Mouse (Mus musculus) heart, embryonic 12.5 days (tissue): ENCODE data around the gene Rabgef1. TPM values are rescaled to one million over a fixed set of nuclear protein-coding genes. Genes with fewer than 3 reads are reported as not detected.

Source experiments
- ATAC-seq: fragments of 200-750 bp; cut with Nextera tagmentation; 2 replicates; pipeline ENCODE4 v1.8.0; 2017; ENCODE audit warnings: moderate TSS enrichment, moderate library complexity; ENCODE audit not compliant: insufficient number of reproducible peaks, low FRiP score
- H3K27ac ChIP-seq: fragments of 300-500 bp; sonication (generic); 2 replicates; pipeline ENCODE4 v1.5.1; 2016; ENCODE audit warnings: mild to moderate bottlenecking, moderate library complexity; ENCODE audit not compliant: poor library complexity, severe bottlenecking
- H3K27me3 ChIP-seq: fragments of 300-500 bp; sonication (generic); replicated peaks from 2 replicates; pipeline ENCODE4 v1.6.1; 2016; ENCODE audit warnings: mild to moderate bottlenecking, moderate library complexity
- H3K36me3 ChIP-seq: fragments of 300-500 bp; sonication (generic); 2 replicates; pipeline ENCODE4 v1.6.1; 2016; ENCODE audit warnings: mild to moderate bottlenecking, moderate library complexity
- H3K4me1 ChIP-seq: fragments of 300-500 bp; sonication (generic); replicated peaks from 2 replicates; pipeline ENCODE4 v1.6.1; 2016; ENCODE audit warnings: mild to moderate bottlenecking
- H3K4me2 ChIP-seq: fragments of 300-500 bp; sonication (generic); 2 replicates; pipeline ENCODE4 v1.6.1; 2016; ENCODE audit warnings: mild to moderate bottlenecking, moderate library complexity
- H3K4me3 ChIP-seq: fragments of 300-500 bp; sonication (generic); 2 replicates; pipeline ENCODE4 v1.5.1; 2016; ENCODE audit warnings: mild to moderate bottlenecking
- H3K9ac ChIP-seq: fragments of 300-500 bp; sonication (generic); 2 replicates; pipeline ENCODE4 v1.6.1; 2016; ENCODE audit warnings: mild to moderate bottlenecking, moderate library complexity
- H3K9me3 ChIP-seq: fragments of 300-500 bp; sonication (generic); replicated peaks from 2 replicates; pipeline ENCODE4 v1.6.1; 2016; ENCODE audit warnings: mild to moderate bottlenecking, moderate library complexity
- WGBS: fragments of 180-500 bp; shearing (Covaris S2); methylation state at CpG from one replicate; pipeline ENCODE4 v1.1.7; 2016; 5-methylcytosine and 5-hydroxymethylcytosine counted together
- polyA plus RNA-seq: library from polyadenylated mRNA; unstranded; fragments of >200 nt; fragmentation: Nextera tagmentation; extraction: Ambion mirVana; gene quantifications from 2 replicates; pipeline ENCODE4 v1.2.1, GENCODE M21; 2016

Gene Rabgef1
- polyA plus RNA-seq, 1 experiment from 2014 or later, result 27.7 TPM

DNA sequence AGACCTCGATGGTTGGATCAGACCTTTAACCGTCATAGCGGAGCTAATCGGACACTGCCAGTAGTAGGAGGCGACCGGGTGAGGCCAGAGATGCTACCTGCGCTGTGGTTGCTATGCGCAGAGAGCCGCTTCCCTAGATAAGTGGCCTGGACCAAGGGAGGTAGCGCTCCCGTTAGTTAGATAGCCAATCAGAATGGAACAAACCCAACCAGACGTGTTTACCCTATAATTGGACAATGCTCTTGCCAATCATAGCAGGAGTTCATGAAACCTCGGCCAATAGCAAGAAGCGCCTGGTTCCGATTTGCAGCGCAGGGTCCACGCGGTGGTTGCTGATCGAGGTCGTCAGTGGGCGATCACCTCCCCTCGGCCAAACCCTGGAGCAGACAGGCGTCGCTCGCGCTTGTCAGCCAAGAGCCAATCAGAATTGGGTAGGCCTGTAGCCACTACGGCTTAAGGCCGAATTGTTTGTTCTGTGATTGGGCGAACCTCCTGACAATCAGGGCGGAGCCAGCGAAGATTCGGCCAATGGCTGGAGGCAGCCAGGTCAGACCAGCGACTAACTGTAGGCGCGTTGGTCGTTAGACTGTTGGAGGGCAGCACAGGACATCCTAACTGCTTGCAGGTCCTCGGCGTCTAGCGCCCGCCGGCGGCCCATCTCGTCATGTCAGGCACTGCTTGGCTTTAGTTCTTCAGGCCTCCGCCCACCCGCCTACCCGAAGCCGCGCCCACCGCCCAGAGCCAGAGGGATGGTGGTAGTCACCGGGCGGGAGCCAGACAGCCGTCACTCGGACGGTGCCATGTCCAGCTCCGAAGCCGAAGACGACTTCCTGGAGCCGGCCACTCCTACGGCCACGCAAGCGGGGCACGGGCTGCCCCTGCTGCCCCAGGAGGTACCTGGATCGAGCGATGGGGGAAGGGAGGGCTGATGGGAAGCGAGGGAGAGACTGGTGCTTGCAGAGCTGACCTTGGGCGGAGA is 27.0 kb upstream of the Rabgef1 start, which contains the start of gene Kctd7:
TSS of gene Kctd7 (plus strand) at position 528 of the 979 bp plus-strand sequence.
- WGBS, result under 1% methylated on average over 66 of the region's 66 CpGs
- peak within 1 kb of the TSS; percentile 82 for H3K9ac ChIP-seq
- peaks cover 18% of the 10 kb centered on the region for H3K4me1 ChIP-seq
- H3K4me2 ChIP-seq, result peak within 1 kb of the TSS; percentile 91
- 0 out of 2 replicates have a peak, but pooled peaks cover 8% of the 10 kb centered on the region for H3K27me3 ChIP-seq
- no peaks in the 10 kb centered on the region for H3K9me3 ChIP-seq
- H3K4me3 ChIP-seq, result peak within 1 kb of the TSS; percentile 64
- ATAC-seq, result peak; percentile 98
- H3K36me3 ChIP-seq, result peaks cover 10% of the 10 kb centered on the region
- peak within 1 kb of the TSS; percentile 29 for H3K27ac ChIP-seq

DNA sequence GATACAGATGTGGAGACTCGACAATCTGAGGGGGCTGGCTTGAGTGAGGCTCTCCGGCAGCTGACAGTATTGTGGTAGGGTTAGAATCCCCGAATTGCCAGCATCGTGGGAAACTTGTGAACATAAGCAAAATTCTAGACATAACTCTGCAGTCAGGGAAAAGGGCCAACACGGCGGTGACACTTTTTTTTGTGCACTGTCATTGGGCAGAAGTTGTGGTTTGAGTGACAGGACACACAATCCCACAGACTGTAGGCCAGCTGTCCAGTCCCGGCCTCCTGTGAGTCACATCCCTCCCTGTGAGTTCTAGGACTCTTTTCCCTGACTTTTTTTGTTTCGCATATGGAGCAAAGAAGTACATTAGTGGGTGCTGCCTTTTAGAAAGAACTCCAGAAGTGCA is 25.6 kb upstream of the Rabgef1 start:
- WGBS, result 81% methylated on average over 8 of the region's 8 CpGs
- Histone ChIP-seq H3K27ac (no peak overlapping the region), H3K36me3 (peaks cover 10% of the 10 kb centered on the region), H3K9me3 (no peaks in the 10 kb centered on the region), H3K4me1 (peaks cover 18% of the 10 kb centered on the region), H3K4me2 (no peak overlapping the region; the same call in 1 of the 2 replicates), H3K4me3 (no peak overlapping the region), H3K9ac (no peak overlapping the region), H3K27me3 (0 out of 2 replicates have a peak, but pooled peaks cover 8% of the 10 kb centered on the region)
- ATAC-seq, result no peak

DNA sequence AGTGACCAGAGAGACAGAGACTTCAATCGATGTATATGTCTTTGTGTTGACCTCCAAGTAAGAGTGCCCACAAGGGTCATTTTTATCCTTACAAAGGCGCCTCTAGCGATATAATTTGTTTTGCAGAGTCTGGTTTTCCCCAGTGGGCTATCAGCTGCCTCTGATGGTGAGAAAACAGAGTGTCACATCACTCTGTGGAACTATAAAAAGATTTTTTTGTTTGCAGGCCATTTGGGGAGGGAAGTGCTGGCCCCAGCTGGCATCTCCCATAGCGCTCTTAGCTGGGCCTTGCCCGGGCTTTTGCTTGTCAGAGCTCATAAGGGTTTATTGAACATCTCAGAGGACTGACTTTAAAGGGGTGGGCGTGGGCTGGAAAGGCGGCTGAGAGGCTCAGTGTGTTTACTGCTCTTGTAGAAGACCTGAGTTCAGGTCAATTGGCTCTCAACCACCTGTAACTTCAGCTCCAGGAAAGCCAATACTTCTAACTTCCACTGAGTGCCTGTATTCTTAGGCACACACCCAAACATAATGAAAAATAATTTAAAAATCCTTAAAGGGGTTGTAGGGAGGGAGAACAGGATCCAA is 21.8 kb upstream of the Rabgef1 start:
- H3K9me3 ChIP-seq, result no peaks in the 10 kb centered on the region
- H3K4me3 ChIP-seq, result no peak overlapping the region
- no peak overlapping the region for H3K9ac ChIP-seq
- WGBS, result 79% methylated on average over 7 of the region's 7 CpGs
- peaks cover 13% of the 10 kb centered on the region for H3K4me1 ChIP-seq
- peaks cover 24% of the 10 kb centered on the region for H3K27me3 ChIP-seq
- no peak for ATAC-seq
- no peak overlapping the region for H3K4me2 ChIP-seq
- peaks cover 32% of the 10 kb centered on the region for H3K36me3 ChIP-seq
- no peak overlapping the region for H3K27ac ChIP-seq

DNA sequence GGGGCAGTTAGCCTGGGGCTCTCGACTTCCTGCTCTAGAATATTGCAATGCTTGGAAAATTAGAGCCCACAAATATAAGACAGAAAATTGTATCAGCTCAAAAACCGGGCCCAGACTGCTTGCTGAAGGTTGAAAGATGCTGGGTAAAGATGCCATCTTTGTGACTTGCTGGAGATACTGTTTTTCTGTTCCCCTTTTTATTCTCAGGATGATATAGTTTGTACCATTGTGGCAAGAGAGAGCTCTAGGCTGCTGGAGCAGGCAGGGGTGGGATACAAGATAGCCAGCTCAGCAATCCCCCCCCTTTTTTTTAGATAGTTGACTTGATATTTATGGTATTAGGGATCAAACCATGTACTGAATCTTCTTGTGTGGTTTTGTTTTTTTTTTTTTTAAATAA is 17.3 kb upstream of the Rabgef1 start:
- no peaks in the 10 kb centered on the region for H3K9me3 ChIP-seq

DNA sequence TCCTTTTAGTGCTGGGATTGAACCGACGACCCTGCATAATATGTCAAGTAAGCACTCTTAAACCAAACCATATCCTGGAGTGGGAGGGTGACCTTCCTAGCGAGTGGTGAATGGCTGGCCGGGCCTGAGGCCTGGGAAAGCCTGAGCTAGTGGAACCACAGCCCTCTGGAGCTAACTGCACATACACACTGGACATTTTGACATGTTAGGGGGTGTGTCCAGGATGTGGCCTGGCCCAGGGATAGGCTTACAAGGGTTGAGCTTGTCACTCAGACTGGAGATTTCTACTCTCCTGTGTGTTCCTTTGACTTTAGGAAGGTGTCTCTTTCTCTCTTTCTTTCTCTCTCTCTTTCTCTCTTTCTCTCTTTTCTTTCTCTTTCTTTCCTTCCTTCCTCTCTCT is 13.1 kb upstream of the Rabgef1 start:
- Histone ChIP-seq H3K9ac (no peak overlapping the region), H3K27ac (no peak overlapping the region), H3K4me3 (no peak overlapping the region), H3K4me2 (no peak overlapping the region), H3K4me1 (peaks cover 13% of the 10 kb centered on the region), H3K9me3 (no peaks in the 10 kb centered on the region), H3K27me3 (peaks cover 2% of the 10 kb centered on the region; the same call in 1 of the 2 replicates), H3K36me3 (0 out of 2 replicates have a peak, but pooled peaks cover under 1% of the 10 kb centered on the region)
- no peak for ATAC-seq
- 77% methylated on average over 4 of the region's 4 CpGs for WGBS

More for the DNA sequence above, 17.3 kb upstream of the Rabgef1 start:
- ATAC-seq, result no peak
- H3K4me1 ChIP-seq, result peaks cover 13% of the 10 kb centered on the region
- H3K4me3 ChIP-seq, result no peak overlapping the region
- WGBS, result 79% methylated on average over 2 of the region's 2 CpGs
- H3K9ac ChIP-seq, result no peak overlapping the region
- peaks cover 21% of the 10 kb centered on the region for H3K36me3 ChIP-seq
- no peak overlapping the region for H3K27ac ChIP-seq
- no peak overlapping the region for H3K4me2 ChIP-seq
- H3K27me3 ChIP-seq, result peaks cover 21% of the 10 kb centered on the region

DNA sequence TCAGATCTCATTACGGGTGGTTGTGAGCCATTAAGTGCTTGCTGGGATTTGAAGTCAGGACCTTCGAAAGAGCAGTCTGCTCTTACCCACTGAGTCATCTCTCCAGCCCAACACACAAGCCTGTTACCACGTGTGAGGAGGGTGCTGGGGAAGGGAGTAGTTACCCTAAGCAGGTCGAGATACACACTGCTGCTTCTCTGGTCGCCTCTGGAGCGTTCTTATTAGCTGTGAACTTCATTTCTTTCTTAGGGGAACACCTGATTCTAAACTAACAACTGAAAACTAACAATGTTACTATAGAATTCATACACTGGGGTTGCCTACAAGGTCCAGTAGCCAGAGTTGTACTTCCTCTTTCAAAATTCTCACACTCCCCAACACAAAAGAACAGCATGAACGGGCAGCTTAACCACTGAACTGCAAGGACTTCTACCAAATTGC is 11.8 kb upstream of the Rabgef1 start:
- Histone ChIP-seq H3K27ac (no peak overlapping the region), H3K9ac (no peak overlapping the region), H3K27me3 (peaks cover 2% of the 10 kb centered on the region; the same call in 1 of the 2 replicates), H3K4me2 (no peak overlapping the region), H3K36me3 (no peaks in the 10 kb centered on the region), H3K4me3 (no peak overlapping the region), H3K9me3 (no peaks in the 10 kb centered on the region), H3K4me1 (peaks cover 10% of the 10 kb centered on the region)
- WGBS, result 63% methylated on average over 7 of the region's 7 CpGs
- no peak for ATAC-seq

DNA sequence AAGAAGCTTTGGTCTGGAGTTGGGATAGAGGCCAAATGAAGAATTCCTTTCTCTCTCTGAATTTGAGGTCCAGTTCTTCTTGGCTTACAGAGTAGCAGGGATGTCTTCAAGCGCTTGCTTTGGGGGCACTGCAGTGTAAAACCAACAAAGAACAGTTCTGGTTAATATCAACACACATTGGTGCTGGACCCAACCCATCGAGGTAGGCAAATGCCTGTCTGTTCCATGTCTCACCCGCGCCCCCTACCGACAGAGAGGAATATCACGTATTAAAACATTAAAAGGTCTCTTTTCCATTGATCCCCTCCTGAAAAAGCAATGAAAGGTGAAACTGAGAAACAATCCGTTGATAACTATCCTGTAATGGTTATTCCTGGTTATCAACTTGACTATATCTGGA is 7.9 kb upstream of the Rabgef1 start:
- Histone ChIP-seq H3K9ac (no peak overlapping the region), H3K4me2 (no peak overlapping the region), H3K9me3 (no peaks in the 10 kb centered on the region), H3K27ac (no peak overlapping the region), H3K36me3 (no peaks in the 10 kb centered on the region), H3K4me1 (peaks cover under 1% of the 10 kb centered on the region; the same call in 1 of the 2 replicates), H3K4me3 (no peak overlapping the region), H3K27me3 (0 out of 2 replicates have a peak, but pooled peaks cover 5% of the 10 kb centered on the region)
- peak; percentile 18; the same call in 1 of the 2 replicates for ATAC-seq
- WGBS, result 2% methylated on average over 7 of the region's 7 CpGs

DNA sequence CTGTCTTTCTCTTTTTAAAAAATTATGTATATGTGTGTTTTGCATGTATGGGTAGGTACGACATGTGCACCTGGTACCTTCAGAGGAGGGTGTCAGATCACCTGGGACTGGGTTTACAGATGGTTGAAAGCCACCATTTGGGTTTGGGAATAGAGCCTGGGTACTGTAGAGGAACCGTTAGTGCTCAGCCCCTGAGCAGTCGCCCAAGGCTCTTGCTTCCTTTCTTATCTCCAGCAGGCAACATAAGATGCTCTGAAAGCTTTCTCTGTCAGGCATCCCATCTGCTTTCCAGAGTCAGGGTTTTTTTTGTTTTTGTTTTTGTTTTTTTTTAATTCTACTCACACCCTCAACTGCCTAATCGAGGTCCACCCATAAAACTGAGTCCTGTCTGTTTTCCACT is 6.4 kb upstream of the Rabgef1 start:
- Histone ChIP-seq H3K4me3 (no peak overlapping the region), H3K4me2 (no peak overlapping the region), H3K27ac (no peak overlapping the region), H3K9ac (no peak overlapping the region), H3K9me3 (no peaks in the 10 kb centered on the region), H3K27me3 (0 out of 2 replicates have a peak, but pooled peaks cover 5% of the 10 kb centered on the region), H3K4me1 (peaks cover 9% of the 10 kb centered on the region), H3K36me3 (no peaks in the 10 kb centered on the region)
- 63% methylated on average over 4 of the region's 4 CpGs for WGBS
- ATAC-seq, result no peak

DNA sequence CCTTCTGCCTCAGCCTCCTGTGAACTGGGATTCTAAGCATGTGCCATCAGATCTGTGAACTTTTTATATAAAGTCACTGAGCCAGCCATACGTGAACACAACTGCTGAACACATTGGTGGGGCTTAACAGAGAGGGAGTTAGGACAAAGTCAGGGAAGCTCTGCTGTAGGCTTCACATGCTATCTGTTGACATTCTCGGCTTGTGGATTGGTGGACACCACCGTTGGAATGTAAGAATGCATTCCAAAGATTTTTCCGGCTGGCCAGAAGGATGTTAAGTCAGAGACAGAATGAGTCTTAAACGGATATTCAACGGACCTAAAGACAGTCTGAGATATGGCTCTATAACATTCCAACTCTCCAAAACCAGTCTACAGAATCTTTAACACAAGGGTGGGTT is 2.5 kb upstream of the Rabgef1 start:
- Histone ChIP-seq H3K9me3 (no peaks in the 10 kb centered on the region), H3K4me3 (no peak overlapping the region), H3K27ac (peak overlapping the region; percentile 45), H3K9ac (no peak overlapping the region), H3K27me3 (0 out of 2 replicates have a peak, but pooled peaks cover 5% of the 10 kb centered on the region), H3K4me1 (peaks cover 34% of the 10 kb centered on the region), H3K36me3 (no peaks in the 10 kb centered on the region), H3K4me2 (no peak overlapping the region)
- WGBS, result 27% methylated on average over 6 of the region's 6 CpGs
- no peak for ATAC-seq

DNA sequence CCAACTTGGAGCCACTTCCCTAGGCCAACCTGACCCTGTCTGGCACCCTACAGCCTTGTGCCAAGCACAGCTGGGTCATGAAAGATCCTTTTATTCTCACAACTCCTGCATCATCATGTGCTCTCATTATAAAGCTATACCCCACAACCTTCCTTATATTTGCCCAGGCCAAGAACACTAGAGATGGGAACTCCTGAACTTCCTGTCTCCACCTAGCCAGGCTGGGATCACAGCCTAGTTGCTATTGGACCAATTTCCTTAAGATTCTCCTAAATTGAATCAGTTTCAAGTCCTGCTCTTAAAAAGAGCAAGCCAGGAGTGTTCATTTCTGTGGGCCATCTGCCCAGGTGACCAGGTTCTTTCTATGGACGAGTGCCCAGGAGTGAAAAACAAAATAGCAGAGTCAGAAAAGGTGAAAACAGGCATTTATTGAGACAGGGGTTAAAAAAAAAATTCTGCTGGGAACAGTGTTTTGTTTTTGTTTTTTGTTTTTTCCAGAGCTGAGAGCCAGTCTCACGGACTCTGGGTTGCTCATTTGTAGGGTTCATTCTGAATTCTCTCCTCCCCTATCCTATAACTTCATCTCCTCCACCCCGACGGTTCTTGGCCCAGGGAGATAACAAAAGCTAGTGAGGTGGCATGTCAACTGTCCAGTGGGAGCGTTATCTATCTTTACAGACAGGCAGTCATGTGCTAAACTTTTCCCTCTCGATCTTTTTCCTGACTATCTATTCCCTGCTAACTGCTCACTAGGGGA is 754 bp upstream of the Rabgef1 start:
- peak; percentile 78 for ATAC-seq
- peaks cover 35% of the 10 kb centered on the region for H3K4me1 ChIP-seq
- peak overlapping the region; percentile 80 for H3K4me2 ChIP-seq
- peak overlapping the region; percentile 98 for H3K27ac ChIP-seq
- H3K4me3 ChIP-seq, result peak overlapping the region; percentile 94
- H3K27me3 ChIP-seq, result no peaks in the 10 kb centered on the region
- 9% methylated on average over 6 of the region's 6 CpGs for WGBS
- H3K9ac ChIP-seq, result peak overlapping the region; percentile 84
- H3K9me3 ChIP-seq, result no peaks in the 10 kb centered on the region
- H3K36me3 ChIP-seq, result no peaks in the 10 kb centered on the region
